Mouse (Mus musculus) intestine, embryonic 14.5 days (tissue): ENCODE results near the gene Atf2. TPM values are rescaled to one million over a fixed set of nuclear protein-coding genes. Genes with fewer than 3 reads are reported as not detected.
"Not testable (repeated sequence)": the region's sequence is repeated elsewhere in the genome, so short reads cannot be mapped to it uniquely, and the experiment has no call there.

Experiments
- ATAC-seq: fragments of 200-750 bp; cut with Nextera tagmentation; replicated peaks from 2 replicates; pipeline ENCODE4 v1.8.0; 2017; ENCODE audit warnings: low read depth, moderate number of reproducible peaks, moderate TSS enrichment, moderate library complexity; ENCODE audit not compliant: low FRiP score, low TSS enrichment
- DNase-seq: peaks from one replicate; pipeline ENCODE4 v3.0.0-alpha.2; 2018; ENCODE audit warnings: low spot score
- H3K27ac ChIP-seq: fragments of 300-500 bp; sonication (generic); 2 replicates; pipeline ENCODE4 v1.5.1; 2014; ENCODE audit warnings: low read depth, mild to moderate bottlenecking, control low read depth
- H3K27me3 ChIP-seq: fragments of 300-500 bp; sonication (generic); replicated peaks from 2 replicates; pipeline ENCODE4 v1.6.1; 2014; ENCODE audit warnings: low read length, control low read depth; ENCODE audit not compliant: control insufficient read depth, insufficient read depth
- H3K36me3 ChIP-seq: fragments of 300-500 bp; sonication (generic); 2 replicates; pipeline ENCODE4 v1.6.1; 2014; ENCODE audit warnings: low read length, control low read depth; ENCODE audit not compliant: control insufficient read depth, insufficient read depth
- H3K4me1 ChIP-seq: fragments of 300-500 bp; sonication (generic); replicated peaks from 2 replicates; pipeline ENCODE4 v1.6.1; 2014; ENCODE audit warnings: low read length, control low read depth, mixed read lengths; ENCODE audit not compliant: control insufficient read depth, insufficient read depth
- H3K4me2 ChIP-seq: fragments of 300-500 bp; sonication (generic); 2 replicates; pipeline ENCODE4 v1.6.1; 2014; ENCODE audit warnings: low read length
- H3K4me3 ChIP-seq: fragments of 300-500 bp; sonication (generic); 2 replicates; pipeline ENCODE4 v1.5.1; 2014; ENCODE audit warnings: low read depth, low read length, control low read depth, mixed read lengths
- H3K9ac ChIP-seq: fragments of 300-500 bp; sonication (generic); 2 replicates; pipeline ENCODE4 v1.6.1; 2014; ENCODE audit warnings: mild to moderate bottlenecking, low read length
- H3K9me3 ChIP-seq: fragments of 300-500 bp; sonication (generic); 2 replicates; pipeline ENCODE4 v1.6.1; 2016; ENCODE audit warnings: low read length, control low read depth; ENCODE audit not compliant: control insufficient read depth
- WGBS: fragments of 180-500 bp; shearing (Covaris S2); extraction: QIAGEN DNeasy Blood & Tissue Kit; methylation state at CpG from one replicate; pipeline ENCODE4 v1.1.7; 2014; 5-methylcytosine and 5-hydroxymethylcytosine counted together
- polyA plus RNA-seq: library from polyadenylated mRNA; unstranded; fragments of >200 nt; fragmentation: Nextera tagmentation; extraction: Ambion mirVana; gene quantifications from 2 replicates; pipeline ENCODE4 v1.2.1, GENCODE M21; 2014

Gene Atf2
- polyA plus RNA-seq, 1 experiment from 2014 or later = 69.4 TPM

DNA sequence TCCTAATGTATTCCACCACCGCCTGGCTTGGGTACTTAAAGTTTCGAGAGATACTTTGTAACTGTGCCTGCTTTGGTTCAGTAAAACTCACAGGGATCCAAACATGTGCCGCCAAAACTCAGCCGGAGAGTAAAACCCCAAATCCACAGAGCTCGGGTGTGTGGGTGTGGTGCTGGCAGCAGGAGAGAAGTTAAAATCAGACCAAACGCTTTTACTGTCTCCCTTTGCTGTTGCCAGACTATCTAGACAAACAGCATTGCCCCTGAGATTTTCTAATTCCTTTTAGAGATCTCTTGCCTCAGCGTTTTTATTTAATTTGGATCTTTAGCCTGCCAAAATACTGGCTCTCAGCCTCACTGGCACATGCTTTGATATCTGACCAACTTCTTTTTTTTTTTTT is 27.2 kb upstream of the Atf2 start:
- Histone ChIP-seq H3K9me3 (no peaks in the 10 kb centered on the region), H3K4me1 (no peaks in the 10 kb centered on the region), H3K4me3 (no peak overlapping the region), H3K9ac (no peak overlapping the region), H3K27me3 (no peaks in the 10 kb centered on the region), H3K36me3 (no peaks in the 10 kb centered on the region), H3K4me2 (no peak overlapping the region), H3K27ac (no peak overlapping the region)
- 74% methylated on average over 7 of the region's 7 CpGs for WGBS
- ATAC-seq (no peak), DNase-seq (no peak)

DNA sequence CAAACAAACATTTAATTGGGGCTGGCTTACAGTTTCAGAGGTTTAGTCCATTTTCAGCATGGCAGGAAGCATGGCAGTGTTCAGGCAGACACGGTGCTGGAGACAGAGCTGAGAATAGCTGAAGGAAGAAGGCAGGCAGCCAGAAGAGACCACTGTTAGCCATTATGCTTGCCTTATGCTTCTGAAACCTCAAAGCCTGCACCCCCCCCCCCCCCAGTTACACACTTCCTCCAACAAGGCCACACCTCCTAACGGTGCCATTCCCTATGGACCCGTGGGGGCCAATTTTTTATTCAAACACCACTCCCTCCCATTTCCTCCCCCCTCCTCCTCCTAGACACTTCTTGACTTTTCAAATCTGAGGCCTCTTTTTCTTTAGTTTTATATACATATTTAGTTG is 19.8 kb upstream of the Atf2 start:
- no peak for DNase-seq
- WGBS = 72% methylated on average over 3 of the region's 3 CpGs
- H3K4me3 ChIP-seq = no peak overlapping the region
- no peak overlapping the region for H3K27ac ChIP-seq
- H3K27me3 ChIP-seq = no peaks in the 10 kb centered on the region
- H3K9me3 ChIP-seq = no peaks in the 10 kb centered on the region
- peaks cover 7% of the 10 kb centered on the region for H3K4me1 ChIP-seq
- ATAC-seq = no peak
- H3K4me2 ChIP-seq = no peak overlapping the region
- no peak overlapping the region for H3K9ac ChIP-seq
- H3K36me3 ChIP-seq = peaks cover 28% of the 10 kb centered on the region

DNA sequence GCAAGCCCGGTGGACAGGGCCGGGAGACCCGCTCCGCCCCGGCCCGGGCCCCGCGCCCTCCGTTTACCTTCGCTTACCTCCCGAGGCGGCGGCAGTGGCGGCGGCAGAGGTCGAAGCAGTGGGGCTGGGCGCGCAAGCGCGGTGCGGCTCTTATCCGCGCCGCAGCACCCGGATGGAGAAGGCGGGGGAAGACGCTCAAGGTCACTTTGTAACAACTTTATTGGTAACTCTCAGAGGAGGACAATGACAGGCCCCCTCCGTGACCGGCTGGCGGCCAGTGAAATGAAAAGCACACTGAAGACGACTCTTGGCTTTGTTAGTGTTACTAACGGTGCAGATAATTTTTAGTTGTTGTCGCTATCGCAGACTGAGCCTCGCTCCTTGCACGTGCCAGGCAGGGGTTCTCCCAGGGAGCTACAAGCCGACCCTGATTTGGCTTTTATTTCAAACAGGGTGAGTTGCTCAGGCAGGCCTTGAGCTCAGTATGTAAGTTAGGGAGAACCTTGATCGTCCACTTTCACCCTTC is 18.8 kb upstream of the Atf2 start, which contains the start of gene Atp5g3:
Gene Atp5g3 (minus strand): TSS at position 152 of the 526 bp plus-strand sequence.
- H3K4me3 ChIP-seq = peak within 1 kb of the TSS; percentile 78
- H3K9me3 ChIP-seq = no peaks in the 10 kb centered on the region
- peak within 1 kb of the TSS; percentile 82 for H3K4me2 ChIP-seq
- peaks cover 36% of the 10 kb centered on the region for H3K36me3 ChIP-seq
- H3K27me3 ChIP-seq = no peaks in the 10 kb centered on the region
- DNase-seq = peak; percentile 91
- peak within 1 kb of the TSS; percentile 82 for H3K27ac ChIP-seq
- H3K9ac ChIP-seq = peak within 1 kb of the TSS; percentile 97
- under 1% methylated on average over 38 of the region's 38 CpGs for WGBS
- peak; percentile 92 for ATAC-seq
- H3K4me1 ChIP-seq = peaks cover 7% of the 10 kb centered on the region

DNA sequence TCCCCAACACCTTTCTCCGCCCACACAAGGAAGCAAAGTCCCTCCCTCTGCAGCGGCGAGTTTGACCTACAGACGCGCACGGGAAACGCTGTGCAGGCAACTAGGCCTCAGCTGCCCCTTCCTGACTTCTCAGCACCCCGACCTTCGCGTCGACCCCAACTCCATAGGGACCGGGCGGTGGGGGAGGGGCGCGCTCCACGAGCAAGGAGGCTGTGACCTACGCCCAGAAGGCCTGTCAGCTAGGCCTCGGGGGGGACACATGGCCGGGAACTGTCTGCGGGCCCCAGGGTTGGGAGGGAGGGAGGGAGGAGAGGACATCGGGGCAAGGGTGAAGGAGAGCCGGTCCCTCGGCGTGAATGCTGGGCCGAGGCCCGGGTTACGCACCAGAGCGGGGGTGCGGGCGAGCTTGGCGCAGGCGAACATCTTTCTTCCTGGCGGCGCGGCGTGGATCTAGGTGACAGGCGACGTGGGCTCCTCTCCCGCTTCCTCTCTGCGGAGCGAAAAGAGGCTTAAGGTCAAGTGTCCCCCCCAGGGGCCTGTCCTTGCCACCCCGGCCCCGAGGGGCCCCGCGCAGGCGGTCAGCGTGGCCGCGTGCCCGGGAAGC is 18.2 kb upstream of the Atf2 start:
- peaks cover 36% of the 10 kb centered on the region for H3K36me3 ChIP-seq
- peak overlapping the region; percentile 97 for H3K9ac ChIP-seq
- H3K9me3 ChIP-seq = no peaks in the 10 kb centered on the region
- DNase-seq = peak; percentile 77
- no peaks in the 10 kb centered on the region for H3K27me3 ChIP-seq
- peak overlapping the region; percentile 78 for H3K4me3 ChIP-seq
- peaks cover 7% of the 10 kb centered on the region for H3K4me1 ChIP-seq
- peak overlapping the region; percentile 82 for H3K4me2 ChIP-seq
- WGBS = under 1% methylated on average over 50 of the region's 50 CpGs
- H3K27ac ChIP-seq = peak overlapping the region; percentile 82
- peak; percentile 66 for ATAC-seq

DNA sequence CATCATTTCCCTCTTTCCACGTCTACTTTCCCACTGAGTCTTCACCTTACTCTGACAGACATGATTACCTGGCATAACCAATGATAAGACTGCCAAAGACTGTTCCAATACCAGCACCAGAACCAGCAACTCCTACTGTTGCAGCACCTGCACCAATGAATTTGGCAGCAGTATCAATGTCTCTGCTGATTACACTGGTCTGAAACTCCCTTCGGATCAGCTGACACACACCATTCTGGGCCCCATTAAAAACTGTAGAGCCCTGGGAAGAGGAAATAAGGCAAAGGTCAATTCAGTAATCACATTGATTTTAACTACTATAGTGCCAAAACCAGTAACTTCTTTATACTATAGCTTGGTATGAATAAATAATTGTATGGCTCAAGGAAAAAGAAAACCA is 16.7 kb upstream of the Atf2 start:
- no peak overlapping the region for H3K4me3 ChIP-seq
- H3K4me2 ChIP-seq = no peak overlapping the region
- H3K9ac ChIP-seq = no peak overlapping the region
- peaks cover 41% of the 10 kb centered on the region for H3K36me3 ChIP-seq
- no peaks in the 10 kb centered on the region for H3K9me3 ChIP-seq
- no peaks in the 10 kb centered on the region for H3K27me3 ChIP-seq
- ATAC-seq (no peak), DNase-seq (no peak)
- 80% methylated on average over 2 of the region's 2 CpGs for WGBS
- H3K4me1 ChIP-seq = peaks cover 7% of the 10 kb centered on the region
- no peak overlapping the region for H3K27ac ChIP-seq

DNA sequence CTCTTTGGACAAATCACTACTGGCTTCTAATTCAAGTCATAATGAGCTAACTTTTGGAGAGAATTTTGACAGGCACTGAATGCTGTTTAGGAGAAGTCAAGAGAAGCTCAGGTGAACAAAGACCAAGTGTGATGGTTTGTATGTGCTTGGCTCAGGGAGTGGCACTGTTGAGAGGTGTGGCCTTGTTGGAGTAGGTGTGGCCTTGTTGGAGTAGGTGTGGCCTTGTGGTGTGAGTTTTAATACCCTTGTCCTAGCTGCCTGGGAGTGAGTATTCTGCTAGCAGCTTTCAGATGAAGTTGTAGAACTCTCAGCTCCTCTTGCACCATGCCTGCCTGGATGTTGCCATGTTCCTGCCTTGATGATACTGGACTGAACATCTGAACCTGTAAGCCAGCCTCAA is 12.2 kb upstream of the Atf2 start:
- peaks cover 36% of the 10 kb centered on the region for H3K36me3 ChIP-seq
- not testable (repeated sequence) for H3K9ac ChIP-seq, DNase-seq, H3K27me3 ChIP-seq, H3K4me1 ChIP-seq, ATAC-seq, H3K4me2 ChIP-seq, H3K27ac ChIP-seq, H3K9me3 ChIP-seq, H3K4me3 ChIP-seq

DNA sequence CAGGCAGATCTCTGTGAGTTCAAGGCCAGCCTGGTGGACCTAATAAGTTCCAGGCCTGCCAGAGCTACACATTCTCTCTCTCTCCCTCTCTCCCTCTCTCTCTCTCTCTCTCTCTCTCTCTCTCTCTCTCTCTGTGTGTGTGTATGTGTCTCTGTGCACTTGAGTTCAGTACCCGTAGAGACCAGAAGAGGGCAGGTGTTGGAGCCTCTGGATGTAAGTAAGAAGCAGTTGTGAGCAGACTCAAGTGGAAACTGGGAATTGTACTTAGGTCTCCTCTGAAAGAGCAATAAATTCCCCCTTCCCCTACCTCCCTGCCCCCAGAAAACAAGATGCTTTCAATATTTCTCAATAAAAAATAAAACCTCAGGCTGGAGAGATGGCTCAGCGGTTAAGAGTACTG is 11.1 kb upstream of the Atf2 start:
- 97% methylated on average over 2 of the region's 2 CpGs for WGBS
- Histone ChIP-seq H3K27me3 (no peaks in the 10 kb centered on the region), H3K4me1 (no peaks in the 10 kb centered on the region), H3K4me3 (no peak overlapping the region), H3K36me3 (peaks cover 26% of the 10 kb centered on the region), H3K9ac (no peak overlapping the region), H3K27ac (no peak overlapping the region), H3K9me3 (no peaks in the 10 kb centered on the region), H3K4me2 (no peak overlapping the region)
- DNase-seq = no peak
- ATAC-seq = no peak

DNA sequence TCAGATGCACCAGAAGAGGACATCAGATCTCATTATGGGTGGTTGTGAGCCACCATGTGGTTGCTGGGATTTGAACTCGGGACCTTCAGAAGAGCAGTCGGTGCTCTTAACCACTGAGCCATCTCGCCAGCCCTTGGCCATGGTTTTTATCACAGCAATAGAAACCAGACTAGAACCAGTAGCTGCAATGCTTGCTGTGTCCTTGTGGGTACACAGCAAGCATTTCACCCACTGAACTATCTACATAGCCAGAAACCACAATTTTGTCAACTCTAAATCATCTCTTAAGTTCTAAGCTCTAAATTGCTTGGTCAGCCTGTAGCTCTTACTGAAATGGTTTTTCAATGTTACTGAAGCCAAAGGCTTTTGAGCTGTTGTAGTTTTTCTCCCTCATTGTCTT is 9.9 kb upstream of the Atf2 start:
- not testable (repeated sequence) for ATAC-seq, H3K9me3 ChIP-seq, H3K27me3 ChIP-seq, H3K27ac ChIP-seq, H3K4me2 ChIP-seq, DNase-seq, H3K4me1 ChIP-seq, H3K4me3 ChIP-seq, H3K9ac ChIP-seq
- peaks cover 14% of the 10 kb centered on the region for H3K36me3 ChIP-seq
- WGBS = 92% methylated on average over 3 of the region's 3 CpGs

DNA sequence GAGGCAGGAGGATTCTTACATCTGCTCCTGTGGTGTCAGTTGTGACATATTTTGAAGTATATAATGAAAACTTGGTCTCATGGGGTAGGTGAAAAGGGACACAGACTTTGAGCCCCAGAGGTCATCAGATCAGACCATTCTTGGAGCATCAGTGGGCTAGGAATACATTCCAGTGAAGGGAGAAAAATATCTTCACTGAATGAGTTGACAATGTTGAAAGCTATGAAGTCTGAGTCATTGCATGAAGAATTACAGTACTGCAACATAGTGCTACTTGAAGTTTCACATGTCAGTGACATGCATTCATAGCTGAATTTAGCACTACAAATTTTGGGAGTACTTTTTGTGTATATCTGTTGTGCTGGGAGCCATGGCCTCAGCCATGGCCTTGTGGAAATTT is 8.7 kb upstream of the Atf2 start:
- ATAC-seq (no peak), DNase-seq (no peak)
- no peaks in the 10 kb centered on the region for H3K4me1 ChIP-seq
- no peaks in the 10 kb centered on the region for H3K9me3 ChIP-seq
- no peak overlapping the region for H3K4me2 ChIP-seq
- no peak overlapping the region for H3K4me3 ChIP-seq
- H3K36me3 ChIP-seq = peaks cover 5% of the 10 kb centered on the region; the same call in 1 of the 2 replicates
- H3K9ac ChIP-seq = no peak overlapping the region
- no peaks in the 10 kb centered on the region for H3K27me3 ChIP-seq
- H3K27ac ChIP-seq = no peak overlapping the region
